Mouse (Mus musculus) liver, adult 2 months (tissue): ENCODE data around the gene Col6a5.

Experiments
- CTCF ChIP-seq: fragments of 200-500 bp; IDR thresholded peaks from 2 replicates; pipeline ENCODE4 v1.5.1; 2011; ENCODE audit warnings: low read depth, low read length, control low read depth
- POLR2A ChIP-seq: fragments of 200-500 bp; IDR thresholded peaks from 2 replicates; pipeline ENCODE4 v1.6.1; 2011; ENCODE audit warnings: low read length, control low read depth; ENCODE audit not compliant: insufficient read depth; ENCODE audit errors: extremely low read depth

DNA sequence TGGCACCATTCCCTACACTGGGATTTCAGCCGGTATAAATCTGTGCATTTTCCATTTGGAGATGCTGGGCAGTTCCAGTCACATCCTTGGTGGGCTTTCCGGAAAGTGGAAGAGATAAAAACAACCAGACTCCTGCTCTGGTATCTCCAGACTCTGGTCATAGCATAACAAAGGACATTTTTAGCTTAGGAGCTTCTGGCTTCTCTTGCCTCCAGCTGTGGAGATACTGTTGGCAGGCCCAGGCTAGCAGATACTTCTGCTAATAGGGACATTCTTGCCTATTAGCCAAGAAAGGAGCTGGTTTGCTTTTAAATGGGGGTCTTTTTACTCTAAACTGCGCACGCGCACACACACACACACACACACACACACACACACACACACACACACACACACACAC, 113.2 kb downstream of the Col6a5 start:
- TF ChIP-seq CTCF (no peak), POLR2A (no peak)
